Mouse (Mus musculus) mouse trophoblast stem cell (cell line): ENCODE data around the gene Gm3233.
"Not testable (repeated sequence)": the region's sequence is repeated elsewhere in the genome, so short reads cannot be mapped to it uniquely, and the experiment has no call there.

Experiments
- in situ Hi-C, 2 experiments: fragments of 300-500 bp; cut with MseI, MboI; formaldehyde crosslinking; loops; 2 replicates in 1 of 2; 3 replicates in 1 of 2; pipeline ENCODE4 v1.15.1; 2025

Gm3233 gene

GRCm38 (mm10) chr10:77728280-77728679, 31.2 kb downstream of the Gm3233 start:
- in situ Hi-C loops = no loop called here

GRCm38 (mm10) chr10:77726186-77726585, 33.3 kb downstream of the Gm3233 start, which contains the start of gene Gm10100:
Gene Gm10100 (plus strand): TSS chr10:77726486.
- in situ Hi-C loops = no loop called here

GRCm38 (mm10) chr10:77724855-77725254, 34.6 kb downstream of the Gm3233 start:
- in situ Hi-C loops = no loop called here

GRCm38 (mm10) chr10:77720299-77720698, 39.2 kb downstream of the Gm3233 start, which contains the start of gene Krtap12-1:
Gene Krtap12-1 (plus strand): TSS chr10:77720599.
- in situ Hi-C loops = not testable (repeated sequence)

GRCm38 (mm10) chr10:77715507-77715906, 44.0 kb downstream of the Gm3233 start, which contains the start of gene Gm10142:
Gene Gm10142 (plus strand): TSS chr10:77715807.
- in situ Hi-C loops = no loop called here

- in situ Hi-C loops = no loop called here
Observed at GRCm38 (mm10) chr10:77713734-77714133, 45.7 kb downstream of the Gm3233 start.

GRCm38 (mm10) chr10:77711157-77711556, 48.3 kb downstream of the Gm3233 start, which contains the start of gene Gm10024:
Gene Gm10024 (plus strand): TSS chr10:77711457.
- in situ Hi-C loops = not testable (repeated sequence)

- in situ Hi-C loops = no loop called here
Observed at GRCm38 (mm10) chr10:77709831-77710230, 49.7 kb downstream of the Gm3233 start.
